Mouse (Mus musculus) forebrain, postnatal 0 days (tissue): ENCODE results near the gene Mfap5. TPM values are rescaled to one million over a fixed set of nuclear protein-coding genes. Genes with fewer than 3 reads are reported as not detected.
A peak's percentile ranks its signal among the peaks of the same experiment; 100 is the strongest.
"Not testable (repeated sequence)": the region's sequence is repeated elsewhere in the genome, so short reads cannot be mapped to it uniquely, and the experiment has no call there.

Experiments used
- ATAC-seq: fragments of 200-750 bp; cut with Nextera tagmentation; 2 replicates; pipeline ENCODE4 v1.8.0; 2017; ENCODE audit warnings: mild to moderate bottlenecking, moderate library complexity
- DNase-seq: peaks from one replicate; pipeline ENCODE4 v3.0.0-alpha.2; 2015
- H3K27ac ChIP-seq: fragments of 300-500 bp; sonication (generic); 2 replicates; pipeline ENCODE4 v1.5.1; 2014; ENCODE audit warnings: low read depth, mild to moderate bottlenecking, antibody characterized with exemption, low read length, moderate library complexity, mixed read lengths
- H3K27me3 ChIP-seq: fragments of 300-500 bp; sonication (generic); 2 replicates; pipeline ENCODE4 v1.6.1; 2014; ENCODE audit warnings: mild to moderate bottlenecking, low read length, mixed read lengths; ENCODE audit not compliant: insufficient read depth
- H3K36me3 ChIP-seq: fragments of 300-500 bp; sonication (generic); 2 replicates; pipeline ENCODE4 v1.6.1; 2014; ENCODE audit warnings: mild to moderate bottlenecking, moderate library complexity; ENCODE audit not compliant: insufficient read depth
- H3K4me1 ChIP-seq: fragments of 300-500 bp; sonication (generic); 2 replicates; pipeline ENCODE4 v1.6.1; 2014; ENCODE audit warnings: antibody characterized with exemption; ENCODE audit not compliant: insufficient read depth
- H3K4me2 ChIP-seq: fragments of 300-500 bp; sonication (generic); 2 replicates; pipeline ENCODE4 v1.6.1; 2014; ENCODE audit warnings: low read depth, mild to moderate bottlenecking, moderate library complexity
- H3K4me3 ChIP-seq: fragments of 300-500 bp; sonication (generic); 2 replicates; pipeline ENCODE4 v1.5.1; 2014; ENCODE audit warnings: low read depth, low read length, mixed read lengths
- H3K9ac ChIP-seq: fragments of 300-500 bp; sonication (generic); 2 replicates; pipeline ENCODE4 v1.6.1; 2014; ENCODE audit warnings: mild to moderate bottlenecking
- H3K9me3 ChIP-seq: fragments of 300-500 bp; sonication (generic); 2 replicates; pipeline ENCODE4 v1.6.1; 2016; ENCODE audit warnings: low read length
- CTCF ChIP-seq: sonication (generic); IDR thresholded peaks from 2 replicates; pipeline ENCODE4 v1.5.1; 2016; ENCODE audit warnings: antibody characterized with exemption, control low read depth, low read depth
- WGBS: fragments of 180-500 bp; shearing (Covaris S2); extraction: QIAGEN DNeasy Blood & Tissue Kit; methylation state at CpG from one replicate; pipeline ENCODE4 v1.1.7; 2014; 5-methylcytosine and 5-hydroxymethylcytosine counted together
- polyA plus RNA-seq: library from polyadenylated mRNA; unstranded; fragments of >200 nt; fragmentation: Nextera tagmentation; extraction: Ambion mirVana; gene quantifications from 2 replicates; pipeline ENCODE4 v1.2.1, GENCODE M21; 2015
- total RNA-seq: library from RNA; depleted of rRNA; stranded (reverse); fragments of >200 nt; gene quantifications from 2 replicates; pipeline ENCODE4 v1.2.3, GENCODE M21; 2014

Mfap5 gene
- total and polyA plus RNA-seq, 2 experiments from 2014 or later: 3.6 to 3.8 TPM

GRCm38 (mm10) chr6:122531466-122532174 is 26.0 kb downstream of the Mfap5 start:
- H3K27me3 ChIP-seq: no peaks in the 10 kb centered on the region
- TF ChIP-seq CTCF: no peak
- H3K4me1 ChIP-seq: no peaks in the 10 kb centered on the region
- no peak overlapping the region for H3K4me3 ChIP-seq
- 81% methylated on average over 8 of the region's 8 CpGs for WGBS
- no peak overlapping the region for H3K27ac ChIP-seq
- H3K36me3 ChIP-seq: no peaks in the 10 kb centered on the region
- H3K9ac ChIP-seq: no peak overlapping the region
- ATAC-seq: no peak
- no peaks in the 10 kb centered on the region for H3K9me3 ChIP-seq
- DNase-seq: no peak
- no peak overlapping the region for H3K4me2 ChIP-seq

DNA sequence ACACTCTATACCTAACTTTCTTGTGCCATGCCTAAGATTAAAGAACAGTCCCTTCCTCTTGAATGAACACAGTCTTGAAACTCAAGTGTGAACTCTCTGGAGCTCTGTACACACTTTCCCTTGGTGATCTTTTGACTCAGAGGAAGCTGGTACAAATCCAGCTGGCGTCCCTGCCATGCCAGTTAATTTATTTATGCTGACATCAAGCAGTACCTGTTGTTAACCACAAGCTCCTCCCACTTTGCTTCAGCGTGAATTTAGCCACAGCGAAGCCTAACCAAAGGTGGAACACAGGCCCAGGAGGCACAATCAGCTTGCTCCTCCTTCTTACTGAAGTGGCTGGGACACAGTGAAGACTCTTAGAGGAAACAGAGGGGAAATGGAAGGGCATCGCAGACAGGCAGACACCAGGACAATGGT is 27.2 kb downstream of the Mfap5 start:
- ATAC-seq (peak; percentile 6; the same call in 1 of the 2 replicates), DNase-seq (peak; percentile 41)
- Histone ChIP-seq H3K4me2 (peak overlapping the region; percentile 24; the same call in 1 of the 2 replicates), H3K27me3 (no peaks in the 10 kb centered on the region), H3K36me3 (no peaks in the 10 kb centered on the region), H3K27ac (no peak overlapping the region), H3K9me3 (no peaks in the 10 kb centered on the region), H3K4me3 (no peak overlapping the region), H3K4me1 (no peaks in the 10 kb centered on the region), H3K9ac (no peak overlapping the region)
- no peak for TF ChIP-seq CTCF
- WGBS: 5% methylated on average over 4 of the region's 4 CpGs

- Histone ChIP-seq H3K9ac (no peak overlapping the region), H3K4me2 (no peak overlapping the region), H3K9me3 (no peaks in the 10 kb centered on the region), H3K27me3 (no peaks in the 10 kb centered on the region), H3K4me1 (no peaks in the 10 kb centered on the region), H3K36me3 (no peaks in the 10 kb centered on the region), H3K27ac (no peak overlapping the region), H3K4me3 (no peak overlapping the region)
- no peak for TF ChIP-seq CTCF
- DNase-seq: no peak
- ATAC-seq: no peak
- 21% methylated on average over 3 of the region's 3 CpGs for WGBS
These were observed 28.4 kb downstream of the Mfap5 start for GRCm38 (mm10) chr6:122534032-122534431.

- H3K4me1 ChIP-seq: no peaks in the 10 kb centered on the region
- no peaks in the 10 kb centered on the region for H3K9me3 ChIP-seq
- H3K27me3 ChIP-seq: no peaks in the 10 kb centered on the region
- ATAC-seq: peak; percentile 50; the same call in 1 of the 2 replicates
- H3K27ac ChIP-seq: no peak overlapping the region
- WGBS: 73% methylated on average over 9 of the region's 9 CpGs
- no peak overlapping the region for H3K4me2 ChIP-seq
- DNase-seq: peak; percentile 13
- no peak overlapping the region for H3K4me3 ChIP-seq
- no peak for TF ChIP-seq CTCF
- no peaks in the 10 kb centered on the region for H3K36me3 ChIP-seq
- H3K9ac ChIP-seq: no peak overlapping the region
These were observed 33.9 kb downstream of the Mfap5 start for GRCm38 (mm10) chr6:122539564-122539963.

DNA sequence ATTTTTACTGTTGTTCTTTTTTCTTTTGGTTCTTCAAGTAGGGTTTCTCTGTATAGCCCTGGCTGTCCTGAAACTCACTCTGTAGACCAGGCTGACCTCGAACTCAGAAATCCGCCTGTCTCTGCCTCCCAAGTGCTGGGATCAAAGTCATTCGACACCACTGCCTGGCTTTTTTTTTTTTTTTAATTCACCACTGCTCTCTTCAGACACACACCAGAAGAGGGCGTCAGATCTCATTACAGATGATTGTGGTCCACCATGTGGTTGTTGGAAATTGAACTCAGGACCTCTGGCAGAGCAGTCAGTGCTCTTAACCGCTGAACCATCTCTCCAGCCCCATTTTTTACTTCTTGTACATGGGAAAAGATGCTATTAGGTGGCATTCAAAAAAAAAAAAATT is 36.8 kb downstream of the Mfap5 start:
- not testable (repeated sequence) for H3K4me2 ChIP-seq, ATAC-seq, H3K9ac ChIP-seq, H3K4me1 ChIP-seq, H3K36me3 ChIP-seq, H3K9me3 ChIP-seq, H3K4me3 ChIP-seq, H3K27me3 ChIP-seq, DNase-seq, H3K27ac ChIP-seq
- 79% methylated on average over 5 of the region's 5 CpGs for WGBS

- no peak overlapping the region for H3K9ac ChIP-seq
- no peaks in the 10 kb centered on the region for H3K36me3 ChIP-seq
- ATAC-seq: no peak
- DNase-seq: no peak
- no peak overlapping the region for H3K27ac ChIP-seq
- no peak overlapping the region for H3K4me2 ChIP-seq
- H3K9me3 ChIP-seq: no peaks in the 10 kb centered on the region
- no peak for TF ChIP-seq CTCF
- H3K4me1 ChIP-seq: no peaks in the 10 kb centered on the region
- H3K4me3 ChIP-seq: no peak overlapping the region
- 82% methylated on average over 5 of the region's 5 CpGs for WGBS
- H3K27me3 ChIP-seq: no peaks in the 10 kb centered on the region
These were observed 37.9 kb downstream of the Mfap5 start for GRCm38 (mm10) chr6:122543574-122543973.

GRCm38 (mm10) chr6:122544672-122545071 is 39.0 kb downstream of the Mfap5 start:
- Histone ChIP-seq H3K27ac (no peak overlapping the region), H3K9me3 (no peaks in the 10 kb centered on the region), H3K4me2 (no peak overlapping the region), H3K4me3 (no peak overlapping the region), H3K4me1 (no peaks in the 10 kb centered on the region), H3K27me3 (no peaks in the 10 kb centered on the region), H3K36me3 (no peaks in the 10 kb centered on the region), H3K9ac (no peak overlapping the region)
- DNase-seq (no peak), ATAC-seq (no peak)
- no peak for TF ChIP-seq CTCF
- WGBS: 100% methylated on average over 1 of the region's 1 CpGs
